Mouse (Mus musculus): Measurements from ENCODE around the gene Cacng7.

Gene Cacng7

GRCm38 (mm10) chr7:3347366-3348287 is 14.9 kb downstream of the Cacng7 start:
- DNase-seq: no peak

GRCm38 (mm10) chr7:3348326-3348725 is 15.6 kb downstream of the Cacng7 start:
- DNase-seq: no peak

- DNase-seq: no peak
Measured at GRCm38 (mm10) chr7:3349775-3350174, 17.0 kb downstream of the Cacng7 start.

DNA sequence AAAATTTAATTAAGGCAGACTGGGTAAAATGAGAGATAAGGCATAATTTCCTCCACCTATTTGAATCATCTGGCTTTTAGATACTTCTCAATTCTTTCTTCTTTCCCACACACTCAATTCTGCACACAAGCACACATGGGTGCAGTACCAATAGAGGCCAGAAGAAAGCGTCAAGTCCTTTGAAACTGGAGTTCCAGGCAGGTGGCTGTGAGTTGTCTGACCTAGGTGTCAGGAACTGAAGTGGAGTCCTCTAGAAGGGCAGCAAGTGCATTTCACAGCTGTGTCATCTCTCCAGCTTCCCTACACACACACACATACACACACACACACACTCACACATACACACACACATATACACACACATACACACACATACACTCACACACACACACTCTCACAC is 18.8 kb downstream of the Cacng7 start:
- DNase-seq: no peak

GRCm38 (mm10) chr7:3354850-3355249 is 22.1 kb downstream of the Cacng7 start:
- DNase-seq: no peak

- DNase-seq: no peak
Measured at GRCm38 (mm10) chr7:3360678-3361077, 27.9 kb downstream of the Cacng7 start.

GRCm38 (mm10) chr7:3365547-3366279 is 33.0 kb downstream of the Cacng7 start:
- DNase-seq: no peak

- DNase-seq: no peak
Measured at GRCm38 (mm10) chr7:3366705-3367516, 34.2 kb downstream of the Cacng7 start.

DNA sequence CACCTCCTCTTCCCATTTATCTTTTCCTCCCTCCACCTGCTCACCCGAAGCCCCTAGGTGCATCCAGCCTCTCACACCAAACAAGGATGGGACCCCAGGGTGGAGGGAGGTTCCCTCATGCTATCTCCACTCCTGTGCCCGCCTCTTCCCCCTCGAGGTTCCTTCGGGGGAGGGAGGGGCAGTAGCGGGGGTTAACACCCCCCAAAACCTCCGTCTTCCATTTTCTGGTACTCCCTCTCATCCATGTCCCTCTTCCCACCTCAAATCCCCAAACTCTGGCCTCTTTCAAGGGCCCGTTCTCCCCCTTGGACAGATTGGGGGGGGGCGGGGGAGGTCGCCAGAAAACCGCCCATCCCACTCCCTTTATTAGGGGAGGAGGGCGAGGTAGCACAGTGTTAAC is 34.8 kb downstream of the Cacng7 start:
- DNase-seq: no peak

DNA sequence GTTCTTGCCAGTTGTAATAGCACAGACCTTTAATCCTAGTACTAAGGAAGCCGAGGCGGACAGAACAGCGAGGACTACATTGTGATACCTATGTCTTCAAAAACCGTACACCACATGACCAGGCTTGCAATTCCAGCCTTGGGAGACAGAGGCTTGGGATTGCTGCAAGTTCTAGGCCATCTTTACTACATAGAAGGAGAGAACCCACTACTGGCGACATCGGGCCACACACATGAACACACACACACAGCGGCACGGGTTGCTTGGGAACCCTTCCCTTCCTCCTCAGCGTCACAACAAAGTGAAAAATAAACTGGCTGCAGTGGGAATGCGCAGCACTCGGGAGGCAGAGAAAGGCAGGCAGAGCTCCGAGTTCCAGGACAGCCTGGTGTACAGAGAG is 35.6 kb downstream of the Cacng7 start:
- DNase-seq: no peak

- no peak for DNase-seq
Measured at GRCm38 (mm10) chr7:3369189-3369588, 36.4 kb downstream of the Cacng7 start.

DNA sequence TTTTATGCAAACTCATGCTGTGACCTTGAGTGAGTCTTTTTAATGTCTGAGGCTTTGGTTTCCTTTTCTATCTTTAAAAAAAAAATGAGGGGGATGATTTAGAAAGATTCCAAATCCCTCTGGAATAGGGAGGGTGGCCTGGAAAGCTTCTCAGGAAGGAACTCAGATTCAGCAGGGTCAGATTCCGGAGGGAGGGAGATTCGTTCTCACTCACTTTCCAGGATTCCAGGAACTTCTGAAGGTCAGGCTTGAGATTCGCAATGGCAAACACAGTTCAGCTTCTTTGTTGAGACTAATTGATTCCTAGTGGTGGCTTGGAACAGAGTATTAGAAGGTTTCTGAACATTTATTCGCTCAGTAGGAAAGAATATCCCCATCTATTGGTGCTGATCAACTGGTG is 37.7 kb downstream of the Cacng7 start:
- DNase-seq: no peak

DNA sequence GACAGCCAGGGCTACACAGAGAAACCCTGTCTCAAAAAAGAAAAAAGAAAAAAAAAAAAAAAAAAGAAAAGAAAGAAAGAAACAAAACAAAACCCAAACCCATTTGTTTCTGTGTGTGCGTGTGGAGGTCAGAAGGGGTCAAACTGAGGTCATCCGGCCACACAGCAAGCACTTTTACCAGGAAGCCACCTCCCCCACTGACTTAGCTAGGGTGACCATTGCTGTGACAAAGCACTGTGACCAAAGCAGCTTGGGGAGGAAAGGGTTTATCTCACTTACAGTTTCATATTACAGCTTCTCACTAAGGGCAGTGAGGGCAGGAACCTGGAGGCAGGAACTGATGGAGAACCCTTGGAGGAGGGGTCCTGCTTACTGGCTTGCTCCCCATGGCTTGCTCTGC is 39.6 kb downstream of the Cacng7 start:
- no peak for DNase-seq

GRCm38 (mm10) chr7:3373754-3374153 is 41.0 kb downstream of the Cacng7 start:
- DNase-seq: no peak

DNA sequence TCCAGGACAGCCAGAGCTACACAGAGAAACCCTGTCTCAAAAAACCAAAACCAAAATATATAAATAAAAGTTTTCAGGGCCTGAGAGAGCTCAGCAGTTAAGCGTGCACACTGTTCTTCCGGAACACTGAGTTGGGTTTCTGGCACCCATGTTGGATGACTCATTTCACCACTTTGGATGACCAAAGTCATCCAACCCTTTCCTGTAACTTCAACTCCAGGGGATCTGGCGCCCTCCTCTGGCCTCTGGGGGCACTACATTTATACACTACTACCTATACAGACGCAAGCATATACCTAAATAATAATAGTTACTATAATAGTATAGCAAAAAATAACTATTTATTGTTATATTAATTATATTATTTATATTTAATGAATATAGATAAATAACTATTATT is 44.1 kb downstream of the Cacng7 start:
- peak; percentile 63 to 81 for DNase-seq

- DNase-seq: no peak
Measured at GRCm38 (mm10) chr7:3382123-3382522, 49.4 kb downstream of the Cacng7 start.

DNA sequence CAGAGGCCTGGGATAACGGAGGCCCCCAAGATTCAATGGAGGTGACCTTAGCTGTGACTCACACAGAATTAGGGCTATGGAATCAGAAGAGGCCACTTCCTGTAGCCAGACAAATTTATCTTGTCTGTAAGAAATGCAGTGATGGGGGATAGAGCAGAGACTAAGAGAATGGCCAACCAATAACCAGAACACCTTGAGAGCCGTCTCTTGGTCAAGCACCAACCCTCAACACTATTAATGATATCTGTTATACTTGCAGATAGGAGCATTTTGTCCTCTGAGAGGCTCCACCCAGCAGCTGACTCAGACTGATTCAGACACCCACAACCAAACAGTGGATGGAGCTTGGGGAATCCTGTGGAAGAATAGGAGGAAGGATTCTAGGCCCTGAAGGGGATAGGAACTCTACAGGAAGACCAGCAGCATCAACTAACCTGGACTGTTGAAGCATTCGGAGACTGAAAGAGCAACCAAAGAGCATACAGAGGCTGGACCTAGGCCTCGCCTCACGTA is 52.1 kb downstream of the Cacng7 start:
- no peak for DNase-seq

- DNase-seq: no peak
Measured at GRCm38 (mm10) chr7:3386036-3386730, 53.4 kb downstream of the Cacng7 start.

GRCm38 (mm10) chr7:3387761-3388160 is 55.0 kb downstream of the Cacng7 start:
- no peak for DNase-seq

DNA sequence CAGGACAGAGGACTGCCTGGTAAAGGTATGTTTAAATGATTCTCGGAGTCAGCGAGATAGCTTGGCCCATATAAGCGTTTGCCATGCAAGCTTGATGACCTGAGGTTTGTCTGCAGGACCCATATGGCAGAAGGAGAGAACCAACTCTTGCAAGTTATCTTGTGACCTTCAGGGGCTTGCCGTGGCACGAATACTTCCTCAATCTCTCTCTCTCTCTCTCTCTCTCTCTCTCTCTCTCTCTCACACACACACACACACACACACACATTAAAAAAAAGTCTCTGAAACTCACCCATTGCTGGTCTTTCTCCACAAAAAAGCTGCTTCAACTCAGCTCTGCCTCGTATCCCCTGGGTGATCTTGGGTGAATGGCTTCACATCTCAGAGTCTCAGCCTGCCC is 56.1 kb downstream of the Cacng7 start:
- DNase-seq: no peak

DNA sequence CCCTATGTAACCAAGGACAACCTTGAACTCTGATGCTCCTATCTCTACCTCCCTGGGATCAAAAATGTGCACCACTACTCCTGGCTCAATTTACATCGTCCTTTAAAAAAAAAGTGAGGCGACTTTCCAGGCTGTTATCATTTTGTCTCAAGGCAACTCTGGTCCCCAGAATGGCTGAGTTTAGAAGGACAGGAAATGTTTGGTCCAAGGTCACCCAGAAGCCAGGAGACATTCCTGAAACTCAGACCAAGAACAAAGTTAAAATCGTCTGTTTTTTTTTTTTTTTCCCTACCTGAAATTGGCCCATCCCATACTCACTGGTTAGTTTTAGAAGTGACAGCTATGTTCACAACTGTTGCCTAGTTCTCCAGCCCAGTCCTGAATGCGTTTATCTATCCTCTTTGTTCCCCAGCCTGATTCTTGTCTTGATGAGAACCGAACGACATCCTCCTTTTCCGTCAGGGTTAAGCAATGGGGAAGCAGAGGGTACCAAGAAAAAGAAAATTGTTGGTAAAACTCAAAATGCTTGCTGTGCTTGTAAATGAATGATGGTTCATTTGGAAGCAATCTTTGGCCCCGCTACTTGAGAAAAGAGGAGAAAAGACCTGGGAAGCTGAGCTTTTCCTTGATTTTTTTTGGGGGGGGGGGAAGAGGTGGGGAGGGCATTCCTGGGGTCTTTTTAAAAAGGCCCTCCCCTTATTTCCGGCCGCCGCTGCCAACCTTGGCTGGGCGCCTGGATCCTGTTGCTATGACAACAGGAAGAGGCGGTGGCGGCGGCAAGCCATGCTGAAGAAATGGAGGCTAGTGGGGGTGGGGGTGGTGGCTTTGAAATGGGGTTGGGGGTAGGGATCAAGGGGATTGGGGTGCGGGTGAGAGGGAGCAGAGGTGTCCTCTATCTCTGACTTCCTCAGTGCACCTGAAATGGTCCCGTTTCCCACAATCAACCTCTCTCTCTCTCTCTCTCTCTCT is 57.0 kb downstream of the Cacng7 start:
- DNase-seq: peak; percentile 91 to 93
